Mouse (Mus musculus) thymus, postnatal 25 days (tissue): ENCODE data around the gene Dysf.

Source experiments
- DNase-seq: peaks from one replicate; pipeline ENCODE4 v3.0.0; 2022

Gene Dysf

GRCm38 (mm10) chr6:84119731-84120530 is 111.5 kb downstream of the Dysf start:
- no peak for DNase-seq

DNA sequence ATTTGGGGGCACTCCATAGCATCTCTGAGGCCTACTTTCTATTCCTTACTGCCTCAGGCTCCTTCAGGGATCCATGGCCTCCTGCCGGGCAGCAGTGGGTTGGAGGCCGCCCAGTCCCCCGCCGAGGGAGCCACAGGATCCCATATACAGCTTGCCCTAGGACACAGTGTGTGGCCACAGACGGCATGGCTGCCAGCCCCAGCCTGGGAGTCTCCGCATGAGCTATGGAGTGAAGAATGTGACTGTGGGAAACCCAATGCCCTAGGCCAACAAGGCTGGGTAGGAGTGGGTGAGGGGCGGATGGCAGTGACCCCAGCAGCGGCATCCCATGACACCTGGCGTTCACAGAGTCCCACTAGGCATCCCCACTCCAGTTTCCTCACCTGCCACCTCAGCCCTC is 116.2 kb downstream of the Dysf start:
- no peak for DNase-seq

DNA sequence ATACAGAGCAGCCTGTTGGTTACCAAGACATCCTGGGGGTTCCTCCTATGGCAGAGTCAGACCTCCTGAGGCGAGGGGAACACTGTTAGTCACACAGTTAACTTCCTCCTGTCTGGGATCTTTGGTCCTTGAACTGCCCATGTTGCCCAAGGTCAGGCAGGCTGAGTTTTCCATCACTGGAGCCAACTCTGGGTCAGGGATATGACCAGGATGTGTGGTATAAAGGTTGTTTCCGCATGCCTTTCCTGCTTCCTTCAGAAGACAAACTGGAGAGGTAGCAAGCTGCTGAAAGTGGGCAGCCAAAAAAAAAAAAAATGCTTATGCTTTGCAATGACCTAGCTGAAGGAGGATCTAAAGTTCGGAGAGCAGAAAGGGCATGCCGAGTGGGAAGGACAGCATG is 116.7 kb downstream of the Dysf start:
- DNase-seq, result no peak

- no peak for DNase-seq
Measured at GRCm38 (mm10) chr6:84128229-84128628, 119.8 kb downstream of the Dysf start.

GRCm38 (mm10) chr6:84130867-84131266 is 122.5 kb downstream of the Dysf start:
- no peak for DNase-seq

DNA sequence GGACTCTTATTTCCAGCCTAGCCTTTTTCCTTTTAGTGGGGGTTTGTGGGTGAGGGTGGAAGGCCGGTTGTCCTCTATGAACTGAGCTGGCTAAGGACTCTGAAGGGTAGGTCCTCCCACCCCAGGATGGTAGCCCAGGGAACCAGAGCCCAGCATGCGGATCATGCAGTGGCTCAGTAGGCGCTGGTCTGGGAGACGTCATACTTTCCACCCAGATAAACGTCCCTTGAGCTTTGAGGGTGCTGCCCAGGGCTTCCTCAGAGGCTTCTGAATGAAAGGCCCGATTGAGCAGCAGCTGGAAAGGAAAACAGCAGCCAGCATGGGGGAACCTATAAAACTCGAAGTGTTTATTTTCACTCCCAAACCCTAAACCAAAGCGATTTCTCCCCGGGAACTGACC is 123.1 kb downstream of the Dysf start:
- no peak for DNase-seq

GRCm38 (mm10) chr6:84133053-84133452 is 124.7 kb downstream of the Dysf start:
- DNase-seq, result no peak

DNA sequence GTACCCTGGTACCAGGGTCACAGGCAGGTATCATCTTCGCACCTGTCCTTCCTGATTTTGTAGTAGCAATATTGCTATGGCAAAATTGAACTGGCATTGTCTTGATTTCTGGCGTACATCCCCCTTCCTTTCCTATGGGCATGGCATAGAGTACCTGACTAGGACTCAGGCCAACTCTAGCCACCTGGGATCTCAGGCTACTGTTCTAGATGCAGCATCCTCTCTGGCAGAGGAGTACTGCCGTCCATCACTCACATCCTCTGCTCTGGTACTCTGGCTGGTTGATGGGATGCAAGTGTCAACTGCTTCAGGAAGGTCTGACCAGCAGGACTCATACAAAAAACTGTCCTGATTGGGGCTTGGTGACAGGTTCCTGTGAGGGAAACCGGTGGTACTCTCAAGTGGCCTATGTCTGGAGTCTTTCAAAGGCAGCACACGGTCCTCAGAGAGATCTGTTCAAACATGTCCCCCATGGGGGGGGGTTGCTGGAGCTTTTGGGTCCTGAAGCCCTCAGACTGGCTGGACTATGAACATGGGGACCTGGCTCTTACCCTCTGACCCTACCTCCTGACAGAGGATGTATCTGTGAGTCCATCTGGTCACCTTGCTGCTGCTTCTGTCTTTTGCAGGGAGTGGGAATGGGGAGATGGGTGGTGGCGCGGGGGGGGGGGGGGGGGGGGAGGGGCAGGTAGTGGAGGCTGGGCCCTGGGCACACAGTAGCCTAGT is 125.8 kb downstream of the Dysf start:
- no peak for DNase-seq

DNA sequence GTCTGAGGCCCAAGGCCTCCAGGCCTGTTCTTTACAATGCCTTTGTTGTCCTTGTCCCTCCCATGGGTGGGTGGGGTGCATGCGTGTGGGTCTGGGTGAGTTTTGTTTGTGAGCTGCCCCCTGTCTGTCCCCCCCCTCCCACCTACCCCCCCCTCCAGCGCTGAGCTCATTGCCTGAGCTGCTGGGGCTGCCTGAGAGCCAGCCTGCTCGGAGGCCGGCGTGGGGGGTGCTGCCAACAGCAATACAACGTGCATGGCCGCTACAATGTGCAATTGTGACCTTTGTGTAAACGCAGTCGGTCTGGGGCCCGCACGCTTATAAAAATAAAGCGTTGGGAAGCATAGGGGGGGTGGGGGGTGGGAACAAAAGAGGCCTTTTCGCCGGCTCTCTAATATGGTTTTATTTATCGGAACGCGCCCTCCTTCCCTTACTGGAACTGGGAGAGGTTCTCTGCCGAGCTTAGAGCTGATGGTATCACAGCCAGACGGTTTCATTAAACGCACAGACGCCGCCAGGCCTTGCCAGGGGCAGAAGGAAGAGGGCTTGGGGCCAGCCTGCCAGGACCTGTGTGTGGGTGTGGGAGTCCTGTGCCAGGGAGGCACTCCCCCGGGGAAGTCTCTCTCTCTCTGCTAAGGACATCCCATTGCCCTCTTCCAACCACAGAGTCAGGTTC is 126.5 kb downstream of the Dysf start:
- no peak for DNase-seq

- DNase-seq, result no peak
Measured at GRCm38 (mm10) chr6:84135709-84136108, 127.3 kb downstream of the Dysf start.

DNA sequence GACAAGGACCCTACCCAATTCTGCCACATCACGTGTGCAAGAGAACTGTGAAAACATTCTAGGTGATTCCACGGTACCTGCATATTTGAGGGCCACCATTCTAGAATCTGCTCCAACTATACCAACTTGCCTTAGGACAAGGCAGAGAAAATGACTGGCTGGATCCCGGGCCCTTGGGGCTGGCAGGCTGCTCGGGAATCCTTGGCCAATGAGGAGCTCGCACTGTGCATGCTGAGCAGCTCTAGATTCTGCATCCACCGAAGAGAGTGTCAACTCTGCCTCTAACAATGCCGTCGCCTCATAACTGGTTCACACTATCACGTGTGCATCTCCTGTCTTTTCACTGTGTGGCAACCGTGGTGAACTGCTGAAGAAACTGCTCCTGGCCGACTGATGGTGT is 128.0 kb downstream of the Dysf start:
- DNase-seq, result no peak

DNA sequence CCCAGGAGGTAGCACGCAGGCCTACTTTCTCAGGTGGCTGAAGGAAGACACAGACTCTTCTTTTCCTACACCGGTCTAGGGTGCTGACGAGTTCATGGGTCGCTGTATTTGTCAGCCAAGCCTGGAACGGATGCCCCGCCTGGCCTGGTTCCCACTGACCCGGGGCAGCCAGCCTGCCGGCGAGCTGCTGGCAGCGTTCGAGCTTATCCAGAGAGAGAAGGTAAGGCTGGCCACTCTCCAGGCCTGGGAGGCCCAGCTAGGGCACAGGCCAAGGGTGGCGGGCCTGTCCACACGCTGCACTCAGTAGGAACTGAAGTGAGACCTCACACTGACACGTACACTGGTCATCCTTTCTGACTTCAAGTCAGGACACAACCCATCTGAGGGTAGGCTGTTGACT is 131.5 kb downstream of the Dysf start:
- no peak for DNase-seq

GRCm38 (mm10) chr6:84142481-84142880 is 134.1 kb downstream of the Dysf start:
- DNase-seq, result no peak

DNA sequence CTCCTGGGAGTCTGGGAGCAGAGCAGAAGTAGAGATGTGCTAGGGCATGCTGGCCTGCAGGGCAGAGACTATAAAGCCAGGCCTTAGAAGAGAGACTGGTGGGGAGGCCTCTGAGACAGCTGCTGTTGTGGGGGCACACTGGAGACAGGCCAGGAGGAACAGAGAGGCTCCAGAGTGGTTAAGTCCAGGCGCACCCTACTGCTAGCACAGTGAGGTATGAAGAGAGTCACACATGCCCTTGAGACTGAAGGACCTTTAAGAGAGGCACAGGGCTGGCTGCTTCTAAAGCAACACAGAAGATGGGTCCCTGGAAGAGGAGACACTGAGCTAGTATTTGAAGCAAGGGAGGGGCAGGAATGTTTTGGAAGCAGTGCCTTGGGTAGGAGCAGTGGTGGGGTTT is 134.9 kb downstream of the Dysf start:
- DNase-seq, result no peak

DNA sequence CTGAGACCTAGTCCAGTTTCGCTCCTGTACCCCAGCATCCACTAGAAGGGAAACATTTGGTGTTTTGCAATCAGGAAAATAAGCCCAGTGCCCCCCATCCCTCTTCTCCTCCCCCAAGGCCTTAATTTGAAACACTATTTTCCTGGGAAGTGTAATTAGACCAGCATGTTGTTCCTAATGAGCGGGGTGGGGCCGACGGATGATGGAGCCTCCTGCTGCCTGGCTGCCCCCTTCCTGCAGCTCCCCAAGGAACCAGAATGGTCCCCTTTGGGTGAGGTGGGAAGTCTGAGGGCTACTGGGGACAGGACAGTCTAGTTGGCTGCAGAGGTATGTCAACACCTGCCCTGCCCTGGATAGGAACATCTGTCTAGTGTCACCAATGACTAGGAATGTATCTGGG is 136.0 kb downstream of the Dysf start:
- DNase-seq, result no peak

DNA sequence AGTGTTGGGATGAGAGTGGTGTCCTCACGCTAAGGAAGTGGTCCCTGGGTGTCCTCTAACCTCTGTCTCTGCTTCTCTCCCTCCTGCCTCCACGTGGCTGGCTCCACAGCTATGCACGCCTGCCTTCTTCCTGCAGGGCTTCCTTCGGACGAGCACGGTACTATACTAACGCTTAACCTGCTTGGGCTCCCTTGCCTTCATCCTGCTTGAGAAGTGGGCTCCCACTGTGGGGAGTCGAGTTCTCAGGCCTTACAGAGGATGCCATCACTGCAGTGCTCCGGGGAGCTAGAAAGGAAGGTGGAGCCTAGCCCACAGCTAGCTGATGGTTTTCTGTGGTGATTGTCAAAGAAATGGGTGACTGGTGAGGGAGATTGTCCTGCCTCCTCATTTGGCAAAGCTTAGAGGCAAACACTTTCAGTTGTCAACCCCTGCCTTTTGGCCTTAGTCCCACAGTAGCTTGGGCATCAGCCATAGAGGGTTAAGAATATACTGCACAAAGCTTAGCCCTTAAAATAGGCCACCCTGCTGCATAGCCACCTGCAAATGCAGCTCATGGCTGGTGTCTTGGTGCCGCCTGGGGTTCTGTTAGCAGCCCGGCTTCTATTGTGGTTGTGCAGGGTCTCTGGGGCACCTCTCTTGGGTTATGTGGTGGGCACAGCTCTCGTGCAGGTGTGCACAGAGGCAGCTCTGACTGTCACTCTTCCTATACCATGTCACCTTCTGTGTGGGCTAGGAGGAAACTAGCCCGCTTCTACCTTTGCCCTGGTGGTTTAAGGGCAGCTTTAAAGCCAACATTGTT is 139.0 kb downstream of the Dysf start:
- DNase-seq, result peak; percentile 86

DNA sequence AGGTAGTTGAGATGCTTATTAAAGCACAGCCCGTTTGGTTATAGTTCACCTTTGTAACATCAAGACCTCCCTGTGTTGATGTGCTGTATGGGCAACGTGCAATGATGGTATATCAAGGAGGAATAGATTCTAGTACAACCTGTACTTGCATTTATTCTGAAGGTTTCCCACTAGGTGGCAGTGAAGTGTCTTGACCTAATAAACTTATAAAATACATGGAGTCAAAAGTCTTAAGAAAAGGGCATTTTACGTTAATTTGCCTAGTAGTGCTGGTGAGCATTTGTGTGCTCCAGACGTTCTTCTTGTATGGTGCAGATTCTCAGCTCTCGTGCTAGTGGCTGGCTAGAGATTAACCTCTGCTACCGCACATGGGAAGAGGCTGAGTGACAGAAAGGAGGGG is 140.1 kb downstream of the Dysf start:
- peak; percentile 35 for DNase-seq

GRCm38 (mm10) chr6:84154508-84154907 is 146.1 kb downstream of the Dysf start:
- DNase-seq, result no peak

DNA sequence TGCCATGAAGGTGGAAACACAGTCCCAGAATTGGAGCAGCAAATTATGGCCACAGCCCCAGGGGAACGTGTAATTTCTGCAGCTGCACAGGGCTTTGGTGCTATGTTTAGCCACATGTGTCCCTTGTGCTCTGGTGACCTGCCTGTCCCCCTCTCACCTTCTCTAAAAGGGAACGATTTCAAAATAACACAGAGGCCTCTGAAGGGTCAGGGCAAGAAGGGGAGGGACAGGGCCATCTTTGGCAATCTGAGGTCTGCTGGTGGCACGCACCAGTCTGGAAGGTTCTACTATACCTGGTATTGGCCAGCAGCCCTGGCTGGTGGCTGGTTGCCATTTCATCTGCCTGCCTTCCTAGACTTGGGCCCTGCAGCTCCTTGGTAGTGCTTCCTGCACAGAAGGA is 147.4 kb downstream of the Dysf start:
- no peak for DNase-seq

GRCm38 (mm10) chr6:84156481-84157025 is 148.2 kb downstream of the Dysf start:
- DNase-seq, result no peak

DNA sequence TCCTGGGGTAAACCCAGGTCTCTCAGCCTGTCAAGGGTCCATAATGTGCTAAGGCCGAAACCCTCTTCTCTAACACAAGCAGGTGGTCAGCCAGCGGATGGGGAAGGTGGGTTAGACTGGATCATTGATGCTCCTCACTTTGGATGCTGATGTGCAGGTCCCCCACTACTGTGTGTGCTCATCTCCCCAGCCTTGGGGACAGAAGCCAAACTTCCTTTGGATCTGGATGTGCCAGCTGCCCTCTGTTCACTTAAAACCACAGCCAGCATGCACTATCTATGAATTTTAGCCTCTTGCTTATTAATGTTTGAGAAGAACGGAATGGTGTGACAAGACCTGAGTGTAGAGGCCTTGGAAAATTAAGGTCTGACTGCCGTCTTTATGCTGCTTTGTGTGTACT is 150.7 kb downstream of the Dysf start:
- no peak for DNase-seq

GRCm38 (mm10) chr6:84167612-84168011 is 159.2 kb downstream of the Dysf start:
- DNase-seq, result no peak

DNA sequence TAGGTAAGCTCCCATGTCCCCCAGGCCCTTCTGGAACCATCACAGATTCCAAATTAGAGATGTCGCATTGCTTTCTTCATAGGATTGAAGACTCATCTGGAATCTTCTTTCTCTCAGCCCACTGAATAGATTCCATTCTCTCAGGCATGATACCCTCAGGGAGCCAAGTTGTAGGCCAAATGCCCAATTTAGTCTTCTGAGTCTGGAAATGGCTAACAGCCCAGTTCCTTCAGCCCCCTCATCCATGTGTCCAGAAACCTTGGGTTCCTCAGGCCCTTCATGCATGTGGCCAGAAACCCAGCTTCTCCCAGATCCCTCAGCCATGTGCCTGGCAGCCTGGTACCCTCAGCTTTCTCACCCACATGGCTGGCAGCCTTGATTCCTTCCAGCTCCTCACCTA is 160.2 kb downstream of the Dysf start:
- DNase-seq, result no peak
